In genomic region chr5:110230780-110231461, GRCm38 (mm10) we compare ENCODE assay signal across 7 mouse cellular contexts. TPM values are rescaled to one million over a fixed set of nuclear protein-coding genes. Genes with fewer than 3 reads are reported as not detected.
DNase-seq lines count a peak whose midpoint lies in the region; ATAC-seq lines count a peak whose summit lies in the region.

TSS of gene Ankle2 (plus strand) at chr5:110231004.

- H3K36me3 ChIP-seq in intestine, embryonic 16.5 days (ENCODE audit: control insufficient read depth, insufficient read depth, low read length) = no peaks in the 10 kb centered on the region
- no peaks in the 10 kb centered on the region; the same call in 1 of the 2 replicates for H3K36me3 ChIP-seq in midbrain, embryonic 11.5 days (ENCODE audit: control insufficient read depth, insufficient read depth, low read length)

- peak within 1 kb of the TSS; percentile 98 for H3K9ac ChIP-seq in intestine, embryonic 16.5 days (ENCODE audit: low read depth, low read length)
- peak within 1 kb of the TSS; percentile 96 for H3K9ac ChIP-seq in midbrain, embryonic 11.5 days (ENCODE audit: low read length)

- intact Hi-C loops in left cerebral cortex, postnatal 36 days (cut with DNase I) = no loop called here

- no peaks in the 10 kb centered on the region for H3K9me3 ChIP-seq in intestine, embryonic 16.5 days (ENCODE audit: control insufficient read depth, low read length)
- H3K9me3 ChIP-seq in midbrain, embryonic 11.5 days (ENCODE audit: control insufficient read depth, low read length) = no peaks in the 10 kb centered on the region

- no peaks in the 10 kb centered on the region for H3K27me3 ChIP-seq in intestine, embryonic 16.5 days (replicated peaks; ENCODE audit: control insufficient read depth, insufficient read depth, low read length)
- H3K27me3 ChIP-seq in midbrain, embryonic 11.5 days (ENCODE audit: control insufficient read depth, insufficient read depth, low read length) = no peaks in the 10 kb centered on the region

- peak; percentile 98 for ATAC-seq in intestine, embryonic 16.5 days
- ATAC-seq in midbrain, embryonic 11.5 days (ENCODE audit: low FRiP score) = peak; percentile 97

- peak within 1 kb of the TSS; percentile 67 for H3K4me2 ChIP-seq in intestine, embryonic 16.5 days (ENCODE audit: low read depth, low read length)
- H3K4me2 ChIP-seq in midbrain, embryonic 11.5 days = peak within 1 kb of the TSS; percentile 49

- H3K4me1 ChIP-seq in intestine, embryonic 16.5 days (ENCODE audit: control insufficient read depth, insufficient read depth, low read length) = peaks cover 11% of the 10 kb centered on the region
- peaks cover 14% of the 10 kb centered on the region for H3K4me1 ChIP-seq in midbrain, embryonic 11.5 days (ENCODE audit: control insufficient read depth, insufficient read depth, low read length)

- DNase-seq in adrenal gland, adult 2 months = peak; percentile 96
- peak; percentile 93 for DNase-seq in embryo, embryonic 11.5 days (ENCODE audit: low read depth, low spot score)
- DNase-seq in gastrocnemius, postnatal 4 days (ENCODE audit: low spot score in 2 of 2) = peak; percentile 88 to 91
- DNase-seq in left cerebral cortex, postnatal 36 days (ENCODE audit: low spot score in 2 of 2) = peak; percentile 93 to 94
- DNase-seq in midbrain, embryonic 11.5 days (ENCODE audit: low spot score, missing footprints) = peak; percentile 100
- DNase-seq in skeletal muscle tissue, adult 2 months (ENCODE audit: low read depth, low spot score) = peak; percentile 88

- H3K4me3 ChIP-seq in intestine, embryonic 16.5 days (ENCODE audit: low read length) = peak within 1 kb of the TSS; percentile 97
- H3K4me3 ChIP-seq in midbrain, embryonic 11.5 days (ENCODE audit: low read depth, low read length) = peak within 1 kb of the TSS; percentile 92

- under 1% methylated on average over 77 of the region's 81 CpGs for WGBS in intestine, embryonic 16.5 days
- under 1% methylated on average over 76 of the region's 81 CpGs for WGBS in midbrain, embryonic 11.5 days

- peak within 1 kb of the TSS; percentile 97 for H3K27ac ChIP-seq in intestine, embryonic 16.5 days (ENCODE audit: low read length)
- H3K27ac ChIP-seq in midbrain, embryonic 11.5 days (ENCODE audit: low read depth, low read length) = peak within 1 kb of the TSS; percentile 90

RNA-seq across cellular contexts. Expression of gene Ankle2, which starts in this region (rescaled TPM):
- total RNA-seq in adrenal gland, adult 2 months (2021) = 10 to 100 TPM; 39.3 to 46.5 TPM
- 7.5 and 8.7 TPM in 2 replicates for polyA plus RNA-seq in adrenal gland, adult 2 months (2012; rRNA removed)
- total RNA-seq in gastrocnemius, postnatal 4 days (2021) = 10 to 100 TPM; 35.1 to 40.3 TPM
- 12.9 and 16.9 TPM in 2 replicates for polyA plus RNA-seq in intestine, embryonic 16.5 days (2015; fragmentation: Nextera tagmentation; extraction: Ambion mirVana)
- 10 to 100 TPM; 37.1 to 37.2 TPM for total RNA-seq in left cerebral cortex, postnatal 36 days (2021)
- 37.5 and 43.7 TPM in 2 replicates for polyA plus RNA-seq in midbrain, embryonic 11.5 days (2014; fragmentation: Nextera tagmentation; extraction: Ambion mirVana)

Comparison
In these comparisons a context has a peak if more than half of its experiments do, and no peak if none do; other contexts are left out.
1. Peak in every context shown above with its lines: DNase-seq, ATAC-seq, H3K4me3 ChIP-seq and H3K27ac ChIP-seq.